Mouse (Mus musculus) cerebellum, adult 2 months (tissue): ENCODE results near the gene Ncam2. TPM values are rescaled to one million over a fixed set of nuclear protein-coding genes. Genes with fewer than 3 reads are reported as not detected.
"Not testable (repeated sequence)": the region's sequence is repeated elsewhere in the genome, so short reads cannot be mapped to it uniquely, and the experiment has no call there.

Source experiments
- DNase-seq, 2 experiments: peaks; one replicate each; pipeline ENCODE4 v3.0.0; 2021
- H3K27ac ChIP-seq: fragments of 200-500 bp; 2 replicates; pipeline ENCODE4 v1.5.1; 2012; ENCODE audit warnings: low read length, control low read depth, inconsistent platforms; ENCODE audit not compliant: insufficient read depth
- H3K27me3 ChIP-seq: fragments of 200-500 bp; 2 replicates; pipeline ENCODE4 v1.6.1; 2012; ENCODE audit warnings: inconsistent platforms, mild to moderate bottlenecking, low read length, moderate library complexity; ENCODE audit not compliant: control insufficient read depth, insufficient read depth
- H3K4me1 ChIP-seq: fragments of 200-500 bp; 2 replicates; pipeline ENCODE4 v1.6.1; 2011; ENCODE audit warnings: low read length; ENCODE audit not compliant: control insufficient read depth, insufficient read depth
- H3K4me3 ChIP-seq: fragments of 200-500 bp; replicated peaks from 2 replicates; pipeline ENCODE3; 2011; ENCODE audit warnings: mild to moderate bottlenecking, low read depth, low read length, control low read depth; ENCODE audit not compliant: insufficient read depth
- CTCF ChIP-seq: fragments of 200-500 bp; IDR thresholded peaks from 2 replicates; pipeline ENCODE4 v1.5.1; 2011; ENCODE audit warnings: low read depth, mild to moderate bottlenecking, control low read depth, low read length, moderate library complexity, borderline replicate concordance; ENCODE audit not compliant: insufficient read depth
- POLR2A ChIP-seq: fragments of 200-500 bp; IDR thresholded peaks from 2 replicates; pipeline ENCODE4 v1.6.1; 2011; ENCODE audit warnings: low read length, control low read depth, borderline replicate concordance; ENCODE audit not compliant: insufficient read depth
- WGBS: fragments of 180-500 bp; shearing (Covaris S2); methylation state at CpG from one replicate; pipeline ENCODE4 v1.1.7; 2018; 5-methylcytosine and 5-hydroxymethylcytosine counted together
- polyA plus RNA-seq: library from polyadenylated mRNA; depleted of rRNA; stranded (reverse); fragments of >200 nt; gene quantifications from 2 replicates; pipeline ENCODE4 v1.2.3, GENCODE M21; 2012

Ncam2 gene
- polyA plus RNA-seq, 1 experiment, result 12.9 TPM

DNA sequence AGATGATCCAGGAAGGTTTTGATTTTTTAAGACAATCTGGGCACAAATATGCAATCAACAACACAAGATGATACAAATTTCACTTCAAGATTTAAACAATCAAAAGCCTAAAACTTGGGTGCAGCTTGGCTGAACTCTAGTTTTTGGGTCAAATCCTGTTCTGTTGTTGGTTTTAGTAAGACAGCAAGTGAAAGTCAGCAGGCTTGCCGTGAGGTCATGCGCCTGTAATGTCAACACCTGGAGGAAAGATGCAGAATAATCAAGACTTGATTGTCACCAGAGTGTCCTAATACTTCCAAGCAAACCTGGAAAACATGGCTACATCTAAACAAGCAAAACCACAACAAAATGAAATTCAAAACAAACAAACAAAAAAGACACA lies 237.4 kb downstream of the Ncam2 start:
- TF ChIP-seq CTCF (no peak), POLR2A (no peak)
- no peak for DNase-seq
- no peak overlapping the region for H3K4me3 ChIP-seq
- no peak overlapping the region for H3K27ac ChIP-seq
- 93% methylated on average over 2 of the region's 2 CpGs for WGBS
- H3K27me3 ChIP-seq, result no peaks in the 10 kb centered on the region
- H3K4me1 ChIP-seq, result no peaks in the 10 kb centered on the region

DNA sequence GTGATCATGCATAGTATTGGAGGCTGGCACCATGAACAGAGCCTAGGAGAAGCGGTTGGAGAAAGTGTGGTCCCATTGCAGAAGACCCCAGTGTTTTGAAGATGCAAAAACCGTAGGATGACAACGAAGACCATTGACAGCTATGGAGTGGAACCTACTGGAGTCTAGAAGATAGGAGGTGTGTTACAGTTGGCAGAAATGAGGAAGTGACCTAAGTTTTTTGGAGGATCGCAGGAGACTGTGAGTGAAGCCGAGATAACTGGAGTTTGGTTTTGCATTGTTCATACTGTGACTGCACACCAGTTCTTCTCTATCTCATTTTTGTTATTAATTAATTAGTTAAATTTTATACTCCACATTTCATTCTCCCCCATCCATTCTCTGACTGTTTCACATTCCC lies 250.4 kb downstream of the Ncam2 start:
- 97% methylated on average over 5 of the region's 5 CpGs for WGBS
- Histone ChIP-seq H3K27me3 (no peaks in the 10 kb centered on the region), H3K27ac (no peak overlapping the region), H3K4me3 (no peak overlapping the region), H3K4me1 (no peaks in the 10 kb centered on the region)
- DNase-seq, result no peak
- TF ChIP-seq CTCF (no peak), POLR2A (no peak)

DNA sequence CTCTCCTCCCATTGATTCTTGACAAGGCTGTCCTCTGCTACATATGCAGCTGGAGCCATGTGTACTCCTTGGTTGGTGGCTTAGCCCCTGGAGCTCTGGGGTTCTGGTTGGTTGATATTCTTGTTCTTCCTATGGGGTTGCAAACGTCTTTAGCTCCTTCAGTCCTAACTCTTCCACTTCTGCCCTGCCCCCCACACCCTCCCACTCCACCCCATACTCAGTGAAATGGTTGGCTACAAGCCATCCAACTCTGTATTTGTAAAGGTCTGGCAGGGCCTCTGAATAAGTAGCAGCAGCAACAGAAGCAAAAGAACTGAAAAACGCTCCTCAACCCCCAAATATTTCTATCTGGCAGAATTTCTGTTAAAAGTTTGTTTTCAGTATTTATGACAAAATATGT lies 252.5 kb downstream of the Ncam2 start:
- 46% methylated on average over 2 of the region's 2 CpGs for WGBS
- no peak for TF ChIP-seq POLR2A
- Histone ChIP-seq H3K4me1 (no peaks in the 10 kb centered on the region), H3K4me3 (no peak overlapping the region), H3K27me3 (no peaks in the 10 kb centered on the region), H3K27ac (no peak overlapping the region)
- no peak for DNase-seq

DNA sequence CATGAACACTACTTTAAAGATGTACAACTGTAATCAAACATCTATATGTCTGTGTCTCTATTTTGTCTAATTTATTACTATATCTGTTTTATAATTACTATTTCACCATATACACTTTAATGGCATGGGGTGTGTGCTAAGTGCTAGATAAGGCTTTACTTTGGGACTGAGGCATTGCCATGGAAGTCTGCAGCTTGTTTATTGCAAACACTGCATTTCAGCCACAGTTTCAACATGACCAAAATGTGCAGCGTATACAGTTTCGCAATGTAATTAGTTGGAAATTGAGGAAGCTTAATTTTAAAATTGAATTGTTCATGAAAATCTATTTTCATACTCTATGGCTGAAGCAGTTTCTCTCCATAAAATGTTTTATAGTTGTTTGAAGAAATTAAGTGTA lies 254.0 kb downstream of the Ncam2 start:
- TF ChIP-seq POLR2A (no peak), CTCF (no peak)
- H3K27ac ChIP-seq, result no peak overlapping the region
- no peak overlapping the region for H3K4me3 ChIP-seq
- no peaks in the 10 kb centered on the region for H3K27me3 ChIP-seq
- no peaks in the 10 kb centered on the region for H3K4me1 ChIP-seq
- no peak for DNase-seq
- 95% methylated on average over 2 of the region's 2 CpGs for WGBS

DNA sequence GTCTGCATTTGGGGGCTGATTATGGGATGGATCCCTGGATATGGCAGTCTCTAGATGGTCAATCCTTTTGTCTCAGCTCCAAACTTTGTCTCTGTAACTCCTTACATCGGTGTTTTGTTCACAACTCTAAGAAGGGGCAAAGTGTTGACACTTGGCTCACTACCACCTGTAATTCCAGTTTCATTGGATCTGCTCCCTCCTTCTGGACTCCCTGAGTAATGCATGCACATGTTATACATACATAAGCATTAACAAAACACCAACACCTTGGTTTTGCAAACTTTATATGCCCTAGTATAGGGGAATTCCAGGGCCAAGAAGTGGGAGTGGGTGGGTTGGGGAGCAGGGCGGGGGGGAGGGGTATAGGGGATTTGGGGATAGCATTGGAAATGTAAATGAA lies 262.2 kb downstream of the Ncam2 start:
- not testable (repeated sequence) for H3K27me3 ChIP-seq, H3K4me1 ChIP-seq, H3K4me3 ChIP-seq, H3K27ac ChIP-seq
- DNase-seq, result peak; percentile 5 to 11
- 92% methylated on average over 2 of the region's 2 CpGs for WGBS

DNA sequence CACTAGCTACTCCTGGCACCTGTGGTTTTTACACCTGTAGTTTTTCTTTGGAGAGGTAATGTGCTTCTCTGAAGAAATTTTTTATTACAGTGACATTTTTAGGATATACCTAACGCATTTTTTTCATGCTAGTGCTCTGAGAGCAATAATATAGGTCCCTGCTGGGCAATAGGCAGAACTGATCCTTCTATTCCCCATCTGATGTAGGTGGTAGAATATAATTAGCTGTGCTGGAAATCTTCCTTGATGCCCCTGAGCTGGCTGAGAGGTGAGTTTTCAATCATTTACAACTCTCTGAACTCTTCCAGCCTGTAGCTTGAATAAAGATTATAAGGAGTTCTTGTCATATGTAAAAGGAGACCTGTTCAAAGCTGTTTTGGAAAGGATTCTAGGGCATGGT lies 272.4 kb downstream of the Ncam2 start:
- no peak for DNase-seq
- Histone ChIP-seq H3K4me3 (no peak overlapping the region), H3K27ac (no peak overlapping the region), H3K27me3 (no peaks in the 10 kb centered on the region), H3K4me1 (no peaks in the 10 kb centered on the region)
- 41% methylated on average over 1 of the region's 1 CpGs for WGBS
- TF ChIP-seq CTCF (no peak), POLR2A (no peak)

DNA sequence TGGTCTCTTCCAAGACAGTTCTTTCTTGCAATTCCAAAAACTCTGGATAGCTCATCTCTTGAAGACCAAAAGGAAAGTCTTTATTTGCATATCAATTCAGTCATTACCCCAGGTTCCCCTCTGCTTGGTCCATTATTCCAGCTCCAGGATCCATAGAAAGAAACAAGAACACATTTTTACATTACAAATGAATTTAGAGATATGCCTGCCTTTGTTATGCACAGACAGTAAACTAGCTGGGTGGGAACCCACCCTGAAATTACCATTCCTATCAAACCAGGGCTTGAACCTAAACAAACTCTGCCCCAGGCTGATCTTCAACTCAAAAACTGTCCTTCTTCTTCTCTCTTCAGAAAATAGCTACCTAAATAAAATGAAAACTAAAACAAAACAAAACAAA lies 280.6 kb downstream of the Ncam2 start:
- H3K27ac ChIP-seq, result no peak overlapping the region
- no peak overlapping the region for H3K4me3 ChIP-seq
- H3K27me3 ChIP-seq, result no peaks in the 10 kb centered on the region
- no peak for DNase-seq
- no peak for TF ChIP-seq CTCF
- no peak for TF ChIP-seq POLR2A
- no peaks in the 10 kb centered on the region for H3K4me1 ChIP-seq

DNA sequence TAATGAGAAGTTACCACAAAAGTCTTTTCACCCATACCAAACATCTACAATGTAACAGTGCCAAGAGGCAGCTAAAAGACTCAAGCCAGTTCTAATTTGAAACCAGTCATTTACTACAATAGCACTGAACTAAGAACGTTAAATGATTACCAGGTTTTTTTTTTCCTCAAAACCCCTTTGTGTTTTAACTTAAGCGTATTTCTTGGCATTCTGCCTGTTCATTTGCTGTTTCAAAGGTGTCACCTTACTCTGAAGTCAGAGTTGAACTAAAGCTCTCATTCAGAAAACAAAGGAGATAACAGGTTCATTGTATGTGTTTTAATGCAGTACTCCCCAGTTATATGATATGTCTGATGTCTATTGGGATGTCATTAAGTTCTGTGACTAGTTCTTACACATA lies 295.6 kb downstream of the Ncam2 start:
- 57% methylated on average over 2 of the region's 2 CpGs for WGBS
- TF ChIP-seq POLR2A, result no peak

DNA sequence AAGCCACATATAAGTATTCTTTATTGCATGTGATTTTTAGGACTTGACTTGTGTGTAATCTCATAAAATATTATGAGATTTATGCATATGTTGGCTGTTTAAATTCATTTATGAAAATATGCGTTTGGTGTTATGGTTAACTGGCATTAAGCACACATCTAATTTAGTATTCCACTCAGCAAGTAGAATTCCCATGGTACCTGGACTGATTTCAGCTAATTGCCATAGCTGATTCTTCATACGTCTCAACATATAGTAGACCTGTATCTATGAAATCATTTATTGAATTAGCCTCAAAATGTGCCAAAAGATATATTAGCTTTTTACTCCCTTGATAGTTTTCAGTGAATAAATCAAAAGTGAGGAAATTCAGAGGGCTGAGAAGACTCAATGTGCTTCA lies 302.1 kb downstream of the Ncam2 start:
- Histone ChIP-seq H3K4me1 (no peaks in the 10 kb centered on the region), H3K4me3 (no peak overlapping the region), H3K27ac (no peak overlapping the region), H3K27me3 (no peaks in the 10 kb centered on the region)
- DNase-seq, result no peak
- 51% methylated on average over 2 of the region's 2 CpGs for WGBS
- TF ChIP-seq POLR2A (no peak), CTCF (no peak)

More for the DNA sequence above, 295.6 kb downstream of the Ncam2 start:
- H3K27me3 ChIP-seq, result no peaks in the 10 kb centered on the region
- H3K27ac ChIP-seq, result no peak overlapping the region
- no peak for DNase-seq
- no peaks in the 10 kb centered on the region for H3K4me1 ChIP-seq
- H3K4me3 ChIP-seq, result no peak overlapping the region
